Mouse (Mus musculus): ENCODE data around the gene Zfp2. TPM values are rescaled to one million over a fixed set of nuclear protein-coding genes. Genes with fewer than 3 reads are reported as not detected.

Gene Zfp2
- polyA plus RNA-seq, 1 experiment from 2014 or later, result 52.5 TPM

Other genes starting within 250 kb of the Zfp2 start
- gene Zfp354c, start 88.4 kb downstream of the Zfp2 start, polyA plus RNA-seq (2015; fragmentation: Nextera tagmentation; extraction: Ambion mirVana), result 63.5 TPM in 2 replicates
- gene Zfp879, start 74.6 kb downstream of the Zfp2 start, polyA plus RNA-seq (2015; fragmentation: Nextera tagmentation; extraction: Ambion mirVana), result 2.1 and 2.3 TPM in 2 replicates
- gene Grm6, start 65.5 kb downstream of the Zfp2 start, polyA plus RNA-seq (2015; fragmentation: Nextera tagmentation; extraction: Ambion mirVana), result not detected in 2 replicates
- 12.7 and 14.0 TPM in 2 replicates for gene Zfp454, start 28.5 kb downstream of the Zfp2 start, polyA plus RNA-seq (2015; fragmentation: Nextera tagmentation; extraction: Ambion mirVana)
- gene Zfp354b, start 15.5 kb upstream of the Zfp2 start, polyA plus RNA-seq (2015; fragmentation: Nextera tagmentation; extraction: Ambion mirVana), result 4.9 and 6.1 TPM in 2 replicates
- gene 4933414I15Rik, start 27.6 kb upstream of the Zfp2 start, polyA plus RNA-seq (2015; fragmentation: Nextera tagmentation; extraction: Ambion mirVana), result not detected in 2 replicates
- not detected in 2 replicates for gene Prop1, start 37.6 kb upstream of the Zfp2 start, polyA plus RNA-seq (2015; fragmentation: Nextera tagmentation; extraction: Ambion mirVana)
- not detected in 2 replicates for gene Olfr1378, start 50.4 kb upstream of the Zfp2 start, polyA plus RNA-seq (2015; fragmentation: Nextera tagmentation; extraction: Ambion mirVana)
- gene Olfr1377, start 65.8 kb upstream of the Zfp2 start, polyA plus RNA-seq (2015; fragmentation: Nextera tagmentation; extraction: Ambion mirVana), result not detected in 2 replicates
- gene Olfr51, start 87.4 kb upstream of the Zfp2 start, polyA plus RNA-seq (2015; fragmentation: Nextera tagmentation; extraction: Ambion mirVana), result not detected in 2 replicates
- not detected in 2 replicates for gene Olfr54, start 98.1 kb upstream of the Zfp2 start, polyA plus RNA-seq (2015; fragmentation: Nextera tagmentation; extraction: Ambion mirVana)
- gene Olfr1375, start 131.9 kb upstream of the Zfp2 start, polyA plus RNA-seq (2015; fragmentation: Nextera tagmentation; extraction: Ambion mirVana), result not detected in 2 replicates
- gene Zfp354a, start 143.1 kb upstream of the Zfp2 start, polyA plus RNA-seq (2015; fragmentation: Nextera tagmentation; extraction: Ambion mirVana), result 14.7 and 16.3 TPM in 2 replicates

All from midbrain, embryonic 16.5 days (tissue).